Mouse (Mus musculus): ENCODE data around the gene Tas2r121. TPM values are rescaled to one million over a fixed set of nuclear protein-coding genes. Genes with fewer than 3 reads are reported as not detected.
A peak's percentile ranks its signal among the peaks of the same experiment; 100 is the strongest.
"Not testable (repeated sequence)": the region's sequence is repeated elsewhere in the genome, so short reads cannot be mapped to it uniquely, and the experiment has no call there.

Tas2r121 gene
- not detected for total RNA-seq (2021)
- long read RNA-seq, experiment 1: 0 reads
- long read RNA-seq, experiment 2: 0 reads

- DNase-seq (ENCODE audit: low spot score in 2 of 2): no peak
These were observed at the start of gene Tas2r121 for GRCm38 (mm10) chr6:132700907-132701306. Tas2r121 (minus strand) TSS chr6:132701007.

- peak; percentile 1 to 11 for DNase-seq (ENCODE audit: low spot score in 2 of 2)
These were observed 49.4 kb upstream of the Tas2r121 start for GRCm38 (mm10) chr6:132750206-132750605.

DNA sequence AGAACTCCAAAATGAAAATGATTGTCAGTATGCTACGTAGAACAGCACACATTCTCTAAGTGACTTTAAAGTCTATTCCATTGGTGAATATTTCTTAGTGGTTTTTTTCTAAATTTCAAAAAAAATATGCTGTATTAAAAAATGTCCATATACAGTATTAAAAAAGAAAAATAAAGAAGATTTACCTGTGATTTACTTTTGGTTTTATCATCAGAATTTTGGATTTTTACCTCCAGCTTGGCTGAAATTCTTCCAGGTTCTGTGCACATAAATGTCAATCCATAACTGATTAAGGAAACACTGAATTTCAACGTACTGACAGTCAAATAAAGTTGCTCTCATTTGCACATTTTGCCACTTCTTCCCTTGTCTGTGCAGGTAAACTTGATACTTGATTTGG lies 37.1 kb upstream of the Tas2r121 start, which contains the start of gene Tas2r115:
TSS of gene Tas2r115 (minus strand) at position 101 of the 400 bp plus-strand sequence.
- DNase-seq (ENCODE audit: low spot score in 2 of 2): no peak

DNA sequence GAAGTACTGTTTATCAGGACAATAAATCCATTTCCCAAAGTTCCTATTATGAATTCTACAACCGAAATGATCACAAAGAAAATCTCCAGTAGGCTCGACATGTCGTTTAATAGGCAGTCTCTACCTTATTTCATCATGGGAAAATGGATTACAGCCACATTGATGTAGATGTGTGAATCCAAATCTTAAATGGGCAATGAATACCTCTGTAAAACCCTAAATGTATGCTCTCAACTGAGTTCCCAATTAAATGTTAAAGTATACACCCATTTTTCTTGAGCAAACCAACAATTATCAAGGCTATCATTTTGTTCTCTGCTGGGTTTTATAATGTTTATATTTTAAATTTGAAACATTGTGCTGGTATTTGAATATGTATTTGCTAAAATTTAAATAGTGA lies 11.0 kb upstream of the Tas2r121 start, which contains the start of gene Tas2r122:
TSS of gene Tas2r122 (minus strand) at position 101 of the 400 bp plus-strand sequence.
- no peak for DNase-seq (ENCODE audit: low spot score in 2 of 2)

- not testable (repeated sequence) for DNase-seq (ENCODE audit: low spot score in 2 of 2)
These were observed 9.2 kb downstream of the Tas2r121 start for GRCm38 (mm10) chr6:132691596-132691995.

GRCm38 (mm10) chr6:132656653-132657052 lies 44.2 kb downstream of the Tas2r121 start, which contains the start of gene Tas2r120:
Tas2r120 (plus strand) TSS chr6:132656953.
- no peak for DNase-seq (ENCODE audit: low spot score in 2 of 2)

DNA sequence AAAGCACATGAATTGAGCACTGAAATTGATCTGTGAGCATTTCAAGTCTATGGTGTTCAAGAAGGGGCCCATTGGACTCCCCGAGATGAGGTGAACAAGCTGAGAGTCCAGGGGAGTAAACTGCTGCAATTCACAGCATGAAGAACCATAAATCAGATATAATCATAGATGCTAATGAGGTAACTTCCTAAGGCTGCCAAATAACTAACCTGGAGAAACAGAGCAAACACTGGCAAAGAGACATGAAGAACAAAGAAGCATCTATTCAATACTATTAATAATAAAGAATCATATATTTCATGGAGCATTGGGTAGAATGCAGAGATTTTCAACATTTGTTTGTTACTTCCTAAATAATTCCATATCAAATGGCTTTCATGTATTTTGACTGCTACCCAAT lies 49.4 kb downstream of the Tas2r121 start, which contains the start of gene A630073D07Rik:
TSS of gene A630073D07Rik (minus strand) at position 101 of the 400 bp plus-strand sequence.
- DNase-seq (ENCODE audit: low spot score in 2 of 2): no peak

Other genes starting within 250 kb of the Tas2r121 start
- not detected for gene Prh1, start 131.2 kb downstream of the Tas2r121 start, total RNA-seq (2021)
- gene Prp2, start 105.1 kb downstream of the Tas2r121 start, total RNA-seq (2021): not detected
- not detected for gene A630073D07Rik, start 49.5 kb downstream of the Tas2r121 start, total RNA-seq (2021)
- gene Tas2r120, start 44.1 kb downstream of the Tas2r121 start, total RNA-seq (2021): not detected
- not detected for gene Tas2r122, start 10.9 kb upstream of the Tas2r121 start, total RNA-seq (2021)
- not detected for gene Tas2r115, start 37.0 kb upstream of the Tas2r121 start, total RNA-seq (2021)
- gene Tas2r124, start 53.7 kb upstream of the Tas2r121 start, total RNA-seq (2021): not detected
- not detected for gene Tas2r102, start 61.1 kb upstream of the Tas2r121 start, total RNA-seq (2021)
- gene Tas2r136, start 77.2 kb upstream of the Tas2r121 start, total RNA-seq (2021): not detected
- not detected for gene Tas2r117, start 101.8 kb upstream of the Tas2r121 start, total RNA-seq (2021)
- gene Tas2r123, start 146.1 kb upstream of the Tas2r121 start, total RNA-seq (2021): not detected
- not detected for gene Tas2r116, start 154.4 kb upstream of the Tas2r121 start, total RNA-seq (2021)
- gene Tas2r110, start 167.0 kb upstream of the Tas2r121 start, total RNA-seq (2021): not detected
- gene Tas2r113, start 192.0 kb upstream of the Tas2r121 start, total RNA-seq (2021): not detected
- gene Tas2r125, start 208.6 kb upstream of the Tas2r121 start, total RNA-seq (2021): not detected

Measured in left cerebral cortex, adult 18-20 months (tissue).